Mouse (Mus musculus): ENCODE measurements around the gene Ier3.

DNA sequence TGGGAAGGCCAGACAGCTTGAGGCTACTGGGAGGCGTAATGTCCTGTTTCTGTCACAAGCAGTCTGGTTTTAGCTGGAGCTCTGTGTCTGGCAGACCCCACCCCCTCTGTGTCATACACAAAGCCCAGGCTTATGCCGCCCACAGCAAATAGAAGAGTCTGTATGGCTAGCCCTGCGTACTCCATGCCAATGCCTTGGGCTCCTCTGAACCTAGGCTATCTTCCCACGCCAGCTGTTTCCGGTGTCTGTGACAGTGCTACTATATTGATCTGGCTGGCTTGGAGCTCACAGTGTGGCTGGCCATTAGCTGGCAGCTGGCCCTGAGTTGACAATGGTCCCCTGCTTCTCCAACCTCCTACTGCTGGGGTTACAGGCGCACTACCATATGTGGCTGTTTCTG is 37.5 kb upstream of the Ier3 start:
- TF ChIP-seq POLR2A (IDR thresholded peaks at IDR 0.05; ENCODE audit: low read depth, low read length) (no peak), CTCF (IDR thresholded peaks at IDR 0.05; ENCODE audit: extremely low read depth, insufficient read length, insufficient replicate concordance, low read depth, low read length) (no peak)
